Mouse (Mus musculus): ENCODE measurements around the gene Cdhr4. TPM values are rescaled to one million over a fixed set of nuclear protein-coding genes. Genes with fewer than 3 reads are reported as not detected.

Gene Cdhr4
- polyA plus RNA-seq, 2 experiments: 13.0 to 63.3 TPM

- no peaks in the 10 kb centered on the region for H3K9me3 ChIP-seq (ENCODE audit: control insufficient read depth, low read length)
- H3K27ac ChIP-seq (replicated peaks; ENCODE audit: low read depth, low read length): peak within 1 kb of the TSS; percentile 75
- no peak; the same call in 1 of the 2 replicates for ATAC-seq (ENCODE audit: low FRiP score, low read depth)
- no peak for DNase-seq (ENCODE audit: low spot score)
- peaks cover 3% of the 10 kb centered on the region; the same call in 1 of the 2 replicates for H3K36me3 ChIP-seq (ENCODE audit: control insufficient read depth, insufficient read depth, low read length)
- 0 out of 2 replicates have a peak within 1 kb of the TSS, but pooled peaks have one; percentile 8 for H3K4me2 ChIP-seq (replicated peaks; ENCODE audit: low read depth, low read length, severe bottlenecking)
- 60% methylated on average over 12 of the region's 12 CpGs for WGBS
- no peak within 1 kb of the TSS for H3K4me3 ChIP-seq (replicated peaks; ENCODE audit: low read length)
- H3K9ac ChIP-seq (ENCODE audit: low read depth, low read length, severe bottlenecking): 0 out of 2 replicates have a peak within 1 kb of the TSS, but pooled peaks have one; percentile 5
- TF ChIP-seq POLR2A (IDR thresholded peaks at IDR 0.05; ENCODE audit: borderline replicate concordance, extremely low read depth, insufficient read depth, insufficient read length): no peak
- H3K4me1 ChIP-seq (ENCODE audit: control insufficient read depth, insufficient read depth, low read length): peaks cover 11% of the 10 kb centered on the region
- H3K27me3 ChIP-seq (ENCODE audit: control insufficient read depth, insufficient read depth, low read length): no peaks in the 10 kb centered on the region
Observed at GRCm38 (mm10) chr9:107975399-107976386, 16.6 kb upstream of the Cdhr4 start, which contains the start of gene Uba7. Uba7 (plus strand) TSS chr9:107975505.

DNA sequence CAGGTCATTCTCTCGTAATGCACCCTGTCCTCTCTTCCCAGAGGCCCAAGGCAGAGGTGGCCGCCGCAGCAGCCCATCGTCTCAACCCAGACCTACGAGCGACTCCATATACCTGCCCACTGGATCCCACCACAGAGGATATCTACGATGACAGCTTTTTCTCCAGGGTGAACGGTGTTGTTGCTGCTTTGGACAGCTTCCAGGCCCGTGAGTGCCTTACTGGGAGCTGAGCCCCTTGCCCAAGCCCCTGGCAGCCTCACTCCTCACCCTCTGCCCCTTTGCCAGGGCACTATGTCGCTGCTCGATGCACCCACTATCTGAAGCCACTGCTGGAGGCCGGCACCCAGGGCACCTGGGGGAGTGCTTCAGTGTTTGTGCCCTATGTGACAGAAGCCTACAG lies 13.5 kb upstream of the Cdhr4 start:
- Histone ChIP-seq H3K4me2 (replicated peaks; ENCODE audit: low read depth, low read length, severe bottlenecking) (no peak overlapping the region), H3K4me1 (ENCODE audit: control insufficient read depth, insufficient read depth, low read length) (peaks cover 38% of the 10 kb centered on the region), H3K27ac (replicated peaks; ENCODE audit: low read depth, low read length) (no peak overlapping the region), H3K36me3 (ENCODE audit: control insufficient read depth, insufficient read depth, low read length) (peaks cover 2% of the 10 kb centered on the region; the same call in 1 of the 2 replicates), H3K4me3 (replicated peaks; ENCODE audit: low read length) (no peak overlapping the region), H3K9me3 (ENCODE audit: control insufficient read depth, low read length) (no peaks in the 10 kb centered on the region), H3K27me3 (ENCODE audit: control insufficient read depth, insufficient read depth, low read length) (no peaks in the 10 kb centered on the region), H3K9ac (ENCODE audit: low read depth, low read length, severe bottlenecking) (no peak overlapping the region)
- ATAC-seq (ENCODE audit: low FRiP score, low read depth) (no peak), DNase-seq (ENCODE audit: low spot score) (no peak)
- no peak for TF ChIP-seq POLR2A (IDR thresholded peaks at IDR 0.05; ENCODE audit: borderline replicate concordance, extremely low read depth, insufficient read depth, insufficient read length)
- 91% methylated on average over 11 of the region's 12 CpGs for WGBS

GRCm38 (mm10) chr9:107981684-107982605 lies 10.4 kb upstream of the Cdhr4 start:
- WGBS: 7% methylated on average over 6 of the region's 7 CpGs
- peak; percentile 88 for DNase-seq (ENCODE audit: low spot score)
- Histone ChIP-seq H3K27me3 (ENCODE audit: control insufficient read depth, insufficient read depth, low read length) (no peaks in the 10 kb centered on the region), H3K4me1 (ENCODE audit: control insufficient read depth, insufficient read depth, low read length) (peaks cover 34% of the 10 kb centered on the region), H3K4me3 (replicated peaks; ENCODE audit: low read length) (peak overlapping the region; percentile 82), H3K27ac (replicated peaks; ENCODE audit: low read depth, low read length) (peak overlapping the region; percentile 99), H3K4me2 (replicated peaks; ENCODE audit: low read depth, low read length, severe bottlenecking) (peak overlapping the region; percentile 96), H3K9me3 (ENCODE audit: control insufficient read depth, low read length) (no peaks in the 10 kb centered on the region), H3K36me3 (ENCODE audit: control insufficient read depth, insufficient read depth, low read length) (peaks cover 11% of the 10 kb centered on the region), H3K9ac (ENCODE audit: low read depth, low read length, severe bottlenecking) (peak overlapping the region; percentile 60)
- ATAC-seq (ENCODE audit: low FRiP score, low read depth): peak; percentile 48
- TF ChIP-seq POLR2A (IDR thresholded peaks at IDR 0.05; ENCODE audit: borderline replicate concordance, extremely low read depth, insufficient read depth, insufficient read length): no peak

DNA sequence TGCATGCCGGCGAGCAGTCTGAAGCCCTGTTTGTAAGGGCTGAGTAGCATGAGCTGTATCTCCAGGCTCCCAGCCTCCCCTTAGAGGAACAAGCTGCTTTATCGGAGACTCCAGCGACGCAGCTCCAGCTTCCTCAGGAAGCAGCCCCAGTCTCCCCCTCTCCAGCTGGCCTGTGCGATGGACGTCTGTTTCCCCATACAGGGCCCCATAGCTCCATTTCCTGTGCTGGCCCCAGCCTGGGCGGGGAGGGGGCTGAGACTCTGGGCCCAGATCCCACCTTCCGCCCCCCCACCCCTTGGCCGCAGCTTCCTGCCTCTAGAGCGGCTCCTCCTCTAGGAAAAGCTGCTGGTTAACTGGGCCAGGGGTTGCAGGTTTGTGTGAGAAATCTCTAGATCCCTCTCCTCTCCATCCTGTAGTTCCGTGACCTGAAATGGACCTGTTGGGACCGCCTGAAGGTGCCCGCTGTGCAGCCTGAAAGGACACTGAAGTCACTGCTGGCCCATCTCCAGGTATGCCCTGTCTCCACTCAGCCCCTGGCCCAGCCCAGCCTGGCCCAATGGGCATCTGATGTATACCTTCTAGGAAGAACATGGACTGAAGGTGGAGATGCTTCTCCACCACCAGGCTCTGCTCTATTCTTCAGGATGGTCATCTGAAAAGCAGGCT lies 9.5 kb upstream of the Cdhr4 start, which contains the start of gene Gm20661:
Gene Gm20661, plus strand, starts transcription at position 378 of the 666 bp plus-strand sequence.
- Histone ChIP-seq H3K4me2 (replicated peaks; ENCODE audit: low read depth, low read length, severe bottlenecking) (peak within 1 kb of the TSS; percentile 96), H3K27me3 (ENCODE audit: control insufficient read depth, insufficient read depth, low read length) (no peaks in the 10 kb centered on the region), H3K27ac (replicated peaks; ENCODE audit: low read depth, low read length) (peak within 1 kb of the TSS; percentile 99), H3K36me3 (ENCODE audit: control insufficient read depth, insufficient read depth, low read length) (peaks cover 11% of the 10 kb centered on the region), H3K4me3 (replicated peaks; ENCODE audit: low read length) (peak within 1 kb of the TSS; percentile 82), H3K9me3 (ENCODE audit: control insufficient read depth, low read length) (no peaks in the 10 kb centered on the region), H3K9ac (ENCODE audit: low read depth, low read length, severe bottlenecking) (peak within 1 kb of the TSS; percentile 83), H3K4me1 (ENCODE audit: control insufficient read depth, insufficient read depth, low read length) (peaks cover 37% of the 10 kb centered on the region)
- peak; percentile 83; the same call in 1 of the 2 replicates for TF ChIP-seq POLR2A (IDR thresholded peaks at IDR 0.05; ENCODE audit: borderline replicate concordance, extremely low read depth, insufficient read depth, insufficient read length)
- DNase-seq (ENCODE audit: low spot score) (peak; percentile 95), ATAC-seq (ENCODE audit: low FRiP score, low read depth) (peak; percentile 77)
- 6% methylated on average over 14 of the region's 14 CpGs for WGBS

Measured in limb, embryonic 14.5 days (tissue).